Mouse (Mus musculus) urinary bladder, postnatal 14 days (tissue): ENCODE data around the gene Smug1.

Experiments
- DNase-seq: peaks from one replicate; pipeline ENCODE4 v3.0.0; 2021; ENCODE audit warnings: low spot score

The Smug1 gene

GRCm38 (mm10) chr15:103145635-103146299 is 21.1 kb downstream of the Smug1 start:
- no peak for DNase-seq

GRCm38 (mm10) chr15:103144176-103144575 is 22.7 kb downstream of the Smug1 start:
- no peak for DNase-seq

- no peak for DNase-seq
These were observed 31.4 kb downstream of the Smug1 start for GRCm38 (mm10) chr15:103135431-103135947.

- DNase-seq: no peak
These were observed 32.4 kb downstream of the Smug1 start for GRCm38 (mm10) chr15:103134277-103135086.

- DNase-seq: no peak
These were observed 33.1 kb downstream of the Smug1 start for GRCm38 (mm10) chr15:103133761-103134160.

GRCm38 (mm10) chr15:103130729-103131128 is 36.2 kb downstream of the Smug1 start:
- peak; percentile 13 for DNase-seq

- DNase-seq: no peak
These were observed 37.6 kb downstream of the Smug1 start for GRCm38 (mm10) chr15:103129289-103129688.

GRCm38 (mm10) chr15:103128056-103128833 is 38.6 kb downstream of the Smug1 start:
- DNase-seq: no peak

GRCm38 (mm10) chr15:103125982-103126381 is 40.9 kb downstream of the Smug1 start:
- DNase-seq: no peak

GRCm38 (mm10) chr15:103124254-103124653 is 42.6 kb downstream of the Smug1 start:
- no peak for DNase-seq

GRCm38 (mm10) chr15:103123343-103123742 is 43.5 kb downstream of the Smug1 start:
- no peak for DNase-seq

- DNase-seq: no peak
These were observed 44.5 kb downstream of the Smug1 start for GRCm38 (mm10) chr15:103122372-103122771.

GRCm38 (mm10) chr15:103121416-103121815 is 45.5 kb downstream of the Smug1 start:
- peak; percentile 53 for DNase-seq

GRCm38 (mm10) chr15:103120594-103120993 is 46.3 kb downstream of the Smug1 start:
- no peak for DNase-seq

- DNase-seq: no peak
These were observed 51.2 kb downstream of the Smug1 start for GRCm38 (mm10) chr15:103115726-103116125.

- DNase-seq: no peak
These were observed 51.6 kb downstream of the Smug1 start for GRCm38 (mm10) chr15:103115256-103115655.

- no peak for DNase-seq
These were observed 53.8 kb downstream of the Smug1 start for GRCm38 (mm10) chr15:103113077-103113476.

- no peak for DNase-seq
These were observed 54.6 kb downstream of the Smug1 start for GRCm38 (mm10) chr15:103112309-103112708.

GRCm38 (mm10) chr15:103109940-103110339 is 57.0 kb downstream of the Smug1 start:
- no peak for DNase-seq

GRCm38 (mm10) chr15:103108066-103108676 is 58.7 kb downstream of the Smug1 start:
- no peak for DNase-seq

GRCm38 (mm10) chr15:103106201-103106600 is 60.7 kb downstream of the Smug1 start:
- DNase-seq: no peak
